Mouse (Mus musculus): ENCODE measurements at regions not wholly inside any gene's neighbourhood (a gene's known extent, or its start where the extent isn't known, plus 50 kb on each side); places are given as distances from the start of the nearest gene placed in this dataset.

GRCm38 (mm10) chr13:78323183-78323582 is 123.6 kb upstream of the Nr2f1 start:
- 81% methylated on average over 1 of the region's 1 CpGs for WGBS
- Histone ChIP-seq H3K4me3 (ENCODE audit: low read depth, low read length) (no peak overlapping the region), H3K9me3 (replicated peaks; ENCODE audit: control insufficient read depth, low read length) (no peaks in the 10 kb centered on the region), H3K4me2 (ENCODE audit: low read depth, low read length) (no peak overlapping the region), H3K4me1 (ENCODE audit: control insufficient read depth, insufficient read depth, low read length) (no peaks in the 10 kb centered on the region), H3K36me3 (replicated peaks; ENCODE audit: control insufficient read depth, insufficient read depth, low read depth, low read length) (no peaks in the 10 kb centered on the region), H3K9ac (replicated peaks; ENCODE audit: low read length) (no peak overlapping the region), H3K27ac (replicated peaks; ENCODE audit: low read depth, low read length) (no peak overlapping the region), H3K27me3 (ENCODE audit: control insufficient read depth, insufficient read depth, low read length) (no peaks in the 10 kb centered on the region)
- DNase-seq (ENCODE audit: low spot score) (no peak), ATAC-seq (replicated peaks; ENCODE audit: insufficient number of reproducible peaks, low FRiP score, low TSS enrichment, low read depth) (no peak)

DNA sequence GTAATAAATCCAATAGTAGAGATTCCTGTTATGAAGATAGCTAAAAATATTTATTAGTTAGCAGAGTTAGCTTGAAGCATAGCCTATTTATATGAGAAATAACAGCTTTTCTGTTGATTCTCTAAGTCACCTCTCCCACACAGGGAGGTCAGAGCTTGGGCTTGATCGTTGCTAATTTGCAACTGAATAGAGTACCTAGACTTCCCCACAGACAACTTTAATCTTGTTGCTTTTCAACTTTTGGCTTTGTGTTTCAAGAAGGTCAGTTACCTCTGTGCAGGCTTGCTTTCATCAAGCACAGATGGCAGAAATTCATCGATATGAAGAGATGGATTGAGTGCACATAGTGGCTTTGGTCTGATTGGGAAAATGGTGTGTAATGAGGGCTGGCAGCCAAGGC is 118.9 kb upstream of the Nr2f1 start:
- no peak for ATAC-seq (replicated peaks; ENCODE audit: insufficient number of reproducible peaks, low FRiP score, low TSS enrichment, low read depth)
- 91% methylated on average over 2 of the region's 2 CpGs for WGBS
- Histone ChIP-seq H3K9ac (replicated peaks; ENCODE audit: low read length) (no peak overlapping the region), H3K36me3 (replicated peaks; ENCODE audit: control insufficient read depth, insufficient read depth, low read depth, low read length) (no peaks in the 10 kb centered on the region), H3K27me3 (ENCODE audit: control insufficient read depth, insufficient read depth, low read length) (no peaks in the 10 kb centered on the region), H3K9me3 (replicated peaks; ENCODE audit: control insufficient read depth, low read length) (no peaks in the 10 kb centered on the region), H3K4me2 (ENCODE audit: low read depth, low read length) (no peak overlapping the region), H3K4me1 (ENCODE audit: control insufficient read depth, insufficient read depth, low read length) (no peaks in the 10 kb centered on the region), H3K27ac (replicated peaks; ENCODE audit: low read depth, low read length) (no peak overlapping the region), H3K4me3 (ENCODE audit: low read depth, low read length) (no peak overlapping the region)
- no peak for DNase-seq (ENCODE audit: low spot score)

GRCm38 (mm10) chr13:78310837-78311236 is 111.3 kb upstream of the Nr2f1 start:
- H3K4me3 ChIP-seq (ENCODE audit: low read depth, low read length) = no peak overlapping the region
- WGBS = 48% methylated on average over 3 of the region's 3 CpGs
- H3K4me1 ChIP-seq (ENCODE audit: control insufficient read depth, insufficient read depth, low read length) = no peaks in the 10 kb centered on the region
- no peak overlapping the region for H3K4me2 ChIP-seq (ENCODE audit: low read depth, low read length)
- H3K9ac ChIP-seq (replicated peaks; ENCODE audit: low read length) = no peak overlapping the region
- no peaks in the 10 kb centered on the region for H3K36me3 ChIP-seq (replicated peaks; ENCODE audit: control insufficient read depth, insufficient read depth, low read depth, low read length)
- no peaks in the 10 kb centered on the region for H3K9me3 ChIP-seq (replicated peaks; ENCODE audit: control insufficient read depth, low read length)
- no peak for ATAC-seq (replicated peaks; ENCODE audit: insufficient number of reproducible peaks, low FRiP score, low TSS enrichment, low read depth)
- no peak overlapping the region for H3K27ac ChIP-seq (replicated peaks; ENCODE audit: low read depth, low read length)
- DNase-seq (ENCODE audit: low spot score) = no peak
- H3K27me3 ChIP-seq (ENCODE audit: control insufficient read depth, insufficient read depth, low read length) = no peaks in the 10 kb centered on the region
